Mouse (Mus musculus) testis, adult 10 weeks (tissue): ENCODE data around the gene Trim37. TPM values are rescaled to one million over a fixed set of nuclear protein-coding genes. Genes with fewer than 3 reads are reported as not detected.

ENCODE experiments used
- polyA plus RNA-seq: library from polyadenylated mRNA; stranded (reverse); fragments of 350-450 nt; fragmentation: Illumina TruSeq; extraction: RNeasy Lipid Tissue Mini Kit (QIAGEN cat#74804); gene quantifications from one replicate; pipeline ENCODE4 v1.2.3, GENCODE M21; 2014; ENCODE audit warnings: low read depth, low replicate concordance

Gene Trim37
- 624 TPM for polyA plus RNA-seq

DNA sequence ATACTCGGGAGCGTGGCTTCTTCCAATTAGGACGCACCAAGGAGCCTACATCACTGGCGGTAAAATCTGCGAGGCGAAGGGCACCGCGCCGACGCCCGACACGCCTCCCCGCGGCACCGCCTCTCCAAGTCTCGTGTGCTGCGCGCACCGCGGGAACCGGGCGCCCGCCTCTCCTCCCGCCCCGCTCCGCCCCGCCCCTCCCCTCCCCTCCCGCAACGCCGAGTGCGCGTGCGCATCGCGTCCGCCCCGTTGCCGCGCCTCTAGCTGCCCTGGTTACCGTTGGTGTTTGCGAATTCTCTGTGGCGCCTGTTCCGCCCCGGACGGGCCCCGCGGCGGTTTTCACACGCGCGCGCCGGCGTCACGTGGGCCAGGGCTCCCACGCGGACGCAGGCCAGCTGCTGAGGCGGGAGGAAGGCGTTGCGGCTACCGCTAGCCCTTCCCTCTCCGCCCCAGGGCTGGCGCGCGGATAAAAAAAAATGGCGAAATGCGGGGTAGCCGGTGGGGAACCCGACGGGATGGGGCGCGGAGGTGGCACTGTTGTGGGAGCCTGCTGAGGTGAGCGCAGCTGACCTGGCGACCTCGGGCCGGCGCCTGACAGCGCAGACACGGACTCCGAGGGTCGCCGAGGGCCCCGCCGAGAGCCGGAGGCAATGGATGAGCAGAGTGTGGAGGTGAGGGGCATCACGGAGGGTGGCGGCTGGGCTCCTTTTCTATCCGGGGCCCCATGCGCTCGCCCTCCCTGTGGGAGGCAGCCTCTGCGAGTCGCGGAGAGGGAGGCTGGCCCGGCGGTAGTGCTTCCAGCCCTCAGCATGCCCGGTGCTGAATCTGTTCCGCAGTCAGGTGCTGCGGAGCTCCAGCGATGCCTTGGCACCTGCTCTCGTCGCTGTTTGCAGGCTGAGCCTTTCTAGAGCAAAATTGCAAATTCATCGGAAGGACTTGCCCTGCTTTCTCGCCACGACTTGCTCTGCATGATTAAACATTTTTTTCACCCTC lies at the start of gene Trim37:
Trim37 (plus strand) TSS at position 254 of the 993 bp plus-strand sequence.

DNA sequence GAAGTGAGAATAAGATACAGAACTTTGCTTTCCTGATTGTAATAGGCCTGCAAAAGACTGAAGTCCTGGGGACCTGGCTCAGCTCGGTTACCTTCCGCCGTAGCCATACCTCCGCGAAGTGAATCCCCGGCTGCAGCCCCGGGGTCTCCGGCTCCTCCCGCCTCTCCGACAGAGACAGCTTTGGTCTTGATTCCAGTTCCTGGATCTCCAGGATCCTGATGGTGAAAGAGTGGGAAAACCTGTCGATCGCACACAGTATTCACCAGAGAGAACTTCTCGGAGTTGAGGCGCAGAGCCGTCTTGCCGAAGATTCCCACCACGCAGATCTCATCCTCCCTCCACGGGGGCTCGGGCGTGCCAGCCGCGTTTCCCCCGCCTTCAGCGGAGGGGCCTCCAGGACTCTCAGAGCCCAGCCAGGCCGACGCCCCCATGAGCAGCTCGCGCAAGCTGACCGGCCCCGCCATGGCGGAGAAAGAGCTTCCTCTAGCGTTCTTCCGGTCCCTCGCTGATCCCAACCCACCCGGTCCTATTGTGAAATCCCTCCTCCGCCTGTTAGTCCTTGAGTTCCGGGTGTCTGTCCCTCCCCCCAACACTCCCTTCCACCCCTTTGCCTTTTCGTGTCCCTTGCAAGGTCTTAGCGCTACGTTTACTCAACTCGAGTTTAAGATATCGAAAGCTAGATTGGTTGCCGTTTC lies 40.4 kb upstream of the Trim37 start, which contains the start of gene Smg8:
Smg8 (minus strand) TSS at position 485 of the 695 bp plus-strand sequence.

DNA sequence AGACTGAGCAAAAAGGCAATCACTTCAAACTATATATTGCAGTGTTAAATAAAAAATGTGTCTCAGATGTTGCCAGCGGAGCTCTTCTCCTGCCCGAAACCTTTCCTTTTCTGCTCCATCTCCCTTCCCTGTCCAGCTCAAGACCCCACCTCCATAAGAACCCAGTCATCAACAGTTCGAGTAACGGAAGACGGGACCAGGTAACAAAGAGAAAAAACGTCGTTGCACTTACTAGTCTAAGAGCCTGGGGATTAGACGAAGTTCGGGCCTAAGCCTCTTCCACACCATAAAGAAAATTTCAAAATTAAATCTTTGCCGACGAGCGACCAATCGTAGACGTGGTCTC lies 18.5 kb upstream of the Trim37 start, which contains the start of gene Prr11:
Prr11 (minus strand) TSS at position 300 of the 346 bp plus-strand sequence.

GRCm38 (mm10) chr11:87108755-87109518 lies 17.9 kb upstream of the Trim37 start, which contains the start of gene Ska2:
Ska2 (plus strand) TSS chr11:87109234.

Other genes with a start within 250 kb of the Trim37 start
- 3.5 TPM for gene Ypel2, start 133.4 kb upstream of the Trim37 start, polyA plus RNA-seq
- gene Gdpd1, start 53.0 kb upstream of the Trim37 start, polyA plus RNA-seq: 149 TPM
- gene Smg8, start 40.3 kb upstream of the Trim37 start, polyA plus RNA-seq: 9.5 TPM
- 23.7 TPM for gene Prr11, start 18.4 kb upstream of the Trim37 start, polyA plus RNA-seq
- gene Ska2, start 17.8 kb upstream of the Trim37 start, polyA plus RNA-seq: 29.5 TPM
- gene Ppm1e, start 231.9 kb downstream of the Trim37 start, polyA plus RNA-seq: 6.1 TPM